Mouse (Mus musculus): ENCODE measurements around the gene Fxyd3.

Fxyd3 gene

DNA sequence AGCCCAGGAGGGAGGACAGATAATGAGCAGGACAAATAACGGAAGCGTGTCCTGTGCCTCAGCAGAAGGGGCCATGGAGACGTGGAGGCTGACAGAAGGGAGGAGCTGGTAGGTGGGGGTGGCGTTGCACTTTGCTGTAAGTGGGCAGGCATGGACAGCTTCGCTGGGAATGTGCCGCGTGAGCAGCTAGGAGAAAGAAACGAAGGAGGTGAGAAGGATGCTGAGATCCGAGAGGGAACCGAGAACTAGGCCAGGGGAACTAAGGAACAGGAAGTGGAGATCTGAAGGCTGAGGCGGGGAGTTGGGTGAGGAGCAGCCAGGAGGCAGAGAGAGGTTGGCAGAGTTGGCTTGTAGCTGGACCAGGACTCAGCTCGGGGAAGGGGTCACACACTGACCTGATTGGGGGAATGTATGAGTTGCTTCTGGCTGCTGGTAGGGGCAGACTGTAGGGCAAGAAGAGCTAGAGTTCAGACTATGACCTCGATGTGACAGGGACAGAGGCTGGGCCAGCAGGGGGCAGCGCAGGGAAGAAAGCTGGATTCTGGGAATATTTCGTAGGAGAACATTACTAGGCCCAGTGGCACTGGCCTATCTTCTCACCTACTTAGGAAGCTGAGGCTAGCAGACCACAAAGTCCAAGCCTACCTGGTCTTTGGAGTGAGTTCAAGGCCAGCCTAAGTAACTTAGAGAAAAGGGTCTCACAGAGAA, 28.7 kb upstream of the Fxyd3 start:
- in situ Hi-C loops (cut with MboI; ENCODE audit: low pct_unique_long_range_greater_than_20kb in 1 of 2, low sequenced_read_pairs in 2 of 2, unreplicated experiment in 1 of 2), result no loop called here

DNA sequence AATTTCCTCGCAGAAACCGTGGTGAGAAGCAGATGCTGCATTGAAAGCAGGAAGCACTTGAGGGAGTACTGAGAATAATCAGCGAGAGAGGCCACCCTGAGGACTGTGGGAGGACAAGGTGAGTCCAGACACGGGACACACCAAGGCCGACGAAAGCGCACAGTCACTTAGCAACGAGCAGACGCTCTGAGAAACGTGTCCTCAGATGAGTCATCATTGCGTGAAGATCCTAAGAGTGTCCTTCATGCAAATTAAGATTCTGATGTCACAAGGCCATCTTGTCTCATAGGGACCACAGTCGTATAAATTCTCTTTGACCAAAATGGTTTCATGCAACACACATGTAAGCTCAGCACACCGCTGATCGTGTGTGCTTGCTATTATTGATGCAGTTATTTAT, 24.3 kb upstream of the Fxyd3 start:
- in situ Hi-C loops (cut with MboI; ENCODE audit: low pct_unique_long_range_greater_than_20kb in 1 of 2, low sequenced_read_pairs in 2 of 2, unreplicated experiment in 1 of 2), result loop anchor here in 1 of 2 experiments (5.0 kb wide), 1 partner anchor 77 kb away; no protein-coding TSS in a partner anchor

DNA sequence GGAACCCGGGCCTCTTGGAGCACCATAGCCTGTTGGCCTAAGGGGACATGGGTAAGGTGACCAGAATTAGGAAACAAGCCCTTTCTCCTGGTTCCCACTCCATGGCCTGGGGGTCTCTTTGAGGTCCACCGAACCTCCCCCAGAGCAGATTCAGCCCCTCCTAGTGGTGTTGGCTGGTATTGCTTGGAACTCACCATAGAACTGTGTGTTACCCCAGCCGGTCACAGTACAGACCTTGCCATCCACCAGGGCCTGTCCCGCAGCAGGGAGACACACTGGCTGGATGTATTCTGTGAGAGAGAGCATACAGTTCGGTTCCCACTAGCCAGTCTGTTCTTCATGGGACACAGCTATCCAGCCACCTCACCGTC, 23.1 kb upstream of the Fxyd3 start:
- in situ Hi-C loops (cut with MboI; ENCODE audit: low pct_unique_long_range_greater_than_20kb in 1 of 2, low sequenced_read_pairs in 2 of 2, unreplicated experiment in 1 of 2), result loop anchor here in 1 of 2 experiments (10.0 kb wide), 1 partner anchor 125 kb away; the partner anchor contains the start of genes Fam187b and Lsr

DNA sequence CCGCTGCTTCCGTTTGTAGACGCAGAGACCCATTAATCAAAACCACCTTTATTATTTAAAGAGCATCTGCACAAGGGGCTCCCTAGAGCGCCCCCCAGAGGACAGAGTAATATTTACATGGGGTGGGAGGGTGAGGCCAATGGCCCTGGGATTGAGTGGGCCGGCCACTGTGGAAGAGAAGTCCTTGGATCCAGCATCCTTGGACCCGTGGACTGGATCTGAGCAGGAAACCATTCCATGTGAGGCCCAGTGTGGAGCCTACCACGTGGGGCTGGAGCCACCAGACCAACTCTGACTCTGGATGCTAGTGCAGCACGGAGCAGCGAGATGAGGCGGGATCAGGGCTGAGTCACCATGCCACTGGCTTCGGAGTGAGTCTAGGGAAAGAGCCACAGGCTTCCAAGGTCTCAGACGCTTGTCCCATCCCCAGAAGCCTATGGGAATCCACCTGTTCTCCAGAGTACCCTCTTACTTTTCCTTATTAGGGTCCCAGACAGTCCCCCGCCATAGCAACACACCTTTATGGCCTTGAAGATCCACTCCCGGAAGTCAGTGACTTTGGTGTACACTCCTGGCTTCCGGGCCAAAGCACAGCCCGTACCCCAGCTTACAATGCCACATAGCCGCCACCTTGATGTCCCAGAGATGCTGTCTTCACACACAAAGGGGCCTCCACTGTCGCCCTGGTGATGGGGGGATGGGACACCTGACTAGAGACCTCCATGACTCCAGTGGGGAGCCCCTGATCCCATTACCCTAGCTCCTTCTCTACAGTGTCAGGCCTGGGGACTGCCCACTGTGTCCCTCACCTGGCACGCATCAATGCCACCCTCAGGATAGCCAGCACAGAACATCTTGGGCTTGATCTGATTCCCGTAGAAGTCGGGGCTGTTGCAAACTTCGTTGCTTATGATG, 22.4 kb upstream of the Fxyd3 start:
- in situ Hi-C loops (cut with MboI; ENCODE audit: low pct_unique_long_range_greater_than_20kb in 1 of 2, low sequenced_read_pairs in 2 of 2, unreplicated experiment in 1 of 2), result loop anchor here in 1 of 2 experiments (10.0 kb wide), 1 partner anchor 124 kb away; the partner anchor contains the start of genes Fam187b and Lsr

DNA sequence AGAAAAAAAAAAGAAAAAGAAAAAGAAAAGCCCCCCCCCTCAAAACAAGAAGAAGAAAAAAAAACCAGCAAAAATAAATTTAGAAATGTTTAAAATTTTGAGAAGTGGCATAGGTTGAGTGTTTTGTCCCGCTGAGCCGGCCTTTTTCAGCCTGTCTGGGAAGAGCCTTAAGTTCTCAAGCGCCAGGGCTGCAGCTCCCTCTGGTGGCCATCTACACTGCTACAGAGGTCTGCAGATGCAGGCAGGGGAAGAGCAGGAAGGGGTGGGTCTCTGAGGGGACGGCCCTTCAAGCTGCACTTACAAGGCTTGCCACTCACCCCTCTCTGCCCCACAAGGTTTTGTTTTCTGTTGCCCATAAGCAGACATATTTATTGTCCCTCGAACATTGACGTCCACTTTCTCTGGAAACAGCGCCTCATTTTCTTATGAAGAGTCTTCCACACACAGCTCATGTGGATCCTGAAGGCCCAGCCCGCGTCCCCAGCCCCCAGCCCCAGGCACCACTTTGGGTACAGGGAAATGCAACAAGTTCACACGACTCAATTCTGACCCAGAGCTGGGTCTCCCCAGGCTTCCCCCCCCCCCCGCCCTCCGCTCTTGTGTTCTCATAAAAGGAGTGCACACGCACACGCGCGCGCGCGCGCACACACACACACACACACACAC, 21.2 kb upstream of the Fxyd3 start:
- in situ Hi-C loops (cut with MboI; ENCODE audit: low pct_unique_long_range_greater_than_20kb in 1 of 2, low sequenced_read_pairs in 2 of 2, unreplicated experiment in 1 of 2), result loop anchor here in 1 of 2 experiments (10.0 kb wide), 1 partner anchor 123 kb away; the partner anchor contains the start of genes Fam187b and Lsr

DNA sequence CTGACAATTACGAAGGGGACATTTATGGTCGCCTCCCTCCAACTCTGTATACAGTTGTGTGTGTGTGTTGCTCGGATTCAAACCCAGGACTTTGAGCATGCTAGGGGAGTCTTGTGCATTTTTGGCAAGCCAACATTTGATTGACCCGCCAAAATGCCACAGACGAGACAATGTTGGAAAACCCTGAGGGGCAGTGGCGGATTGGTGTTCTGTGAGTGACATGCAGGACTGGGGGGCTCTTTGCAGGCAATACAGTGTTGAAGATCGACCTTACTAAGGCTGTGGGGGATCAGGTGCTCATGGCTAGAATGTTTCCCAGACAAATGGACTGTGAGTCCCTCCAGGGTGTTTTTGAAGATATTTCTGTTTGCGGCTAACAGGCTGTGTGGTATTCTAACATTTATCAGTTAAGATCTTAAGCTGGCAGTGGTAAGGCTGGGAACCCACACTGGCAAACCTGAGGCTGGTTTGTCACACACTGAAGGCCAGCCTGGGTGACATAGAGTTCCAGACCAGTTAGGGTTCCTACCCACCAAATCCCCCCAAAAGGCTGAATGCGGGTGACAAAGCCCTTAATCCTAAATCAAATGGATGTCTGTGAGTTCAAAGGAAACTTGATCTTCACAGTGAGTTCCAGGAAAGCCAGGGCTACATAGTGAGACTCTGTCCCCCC, 20.5 kb upstream of the Fxyd3 start:
- in situ Hi-C loops (cut with MboI; ENCODE audit: low pct_unique_long_range_greater_than_20kb in 1 of 2, low sequenced_read_pairs in 2 of 2, unreplicated experiment in 1 of 2), result loop anchor here in 1 of 2 experiments (10.0 kb wide), 1 partner anchor 122 kb away; the partner anchor contains the start of genes Fam187b and Lsr

DNA sequence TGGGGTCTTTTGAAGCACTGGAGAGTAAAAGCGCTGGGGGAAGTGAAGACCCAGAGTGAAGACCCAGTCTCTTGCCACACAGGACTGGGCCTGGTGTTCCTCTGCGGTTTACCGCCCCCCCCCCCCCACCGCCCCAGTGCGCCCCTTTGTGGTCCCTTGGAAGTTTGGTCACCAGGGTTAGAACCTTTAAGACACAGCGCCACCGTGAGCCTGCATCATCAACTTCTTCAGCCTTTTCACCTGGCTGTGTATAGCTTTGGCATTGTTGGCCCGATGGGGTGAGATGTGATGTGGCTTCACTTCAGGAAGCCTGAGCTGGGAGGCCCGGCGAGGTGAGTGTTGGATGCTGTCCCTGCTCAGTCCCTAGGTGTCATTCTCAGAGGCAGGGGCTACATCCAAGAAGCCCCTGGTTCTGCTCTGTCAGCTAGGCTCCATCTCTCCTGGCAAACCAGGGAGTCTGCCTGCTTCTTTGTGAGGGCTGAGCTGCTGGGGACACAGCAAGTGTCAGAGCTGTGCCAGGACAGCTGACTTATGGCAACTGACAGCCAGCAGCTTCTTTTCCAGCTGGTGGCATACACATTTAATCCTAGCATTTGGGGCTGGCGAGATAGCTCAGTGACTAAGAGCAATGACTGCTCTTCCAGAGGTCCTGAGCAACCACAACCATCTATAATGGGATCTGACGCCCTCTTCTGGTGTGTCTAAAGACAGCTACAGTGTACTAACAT, 18.4 kb upstream of the Fxyd3 start:
- in situ Hi-C loops (cut with MboI; ENCODE audit: low pct_unique_long_range_greater_than_20kb in 1 of 2, low sequenced_read_pairs in 2 of 2, unreplicated experiment in 1 of 2), result loop anchor here in 1 of 2 experiments (10.0 kb wide), 1 partner anchor 120 kb away; the partner anchor contains the start of genes Fam187b and Lsr

DNA sequence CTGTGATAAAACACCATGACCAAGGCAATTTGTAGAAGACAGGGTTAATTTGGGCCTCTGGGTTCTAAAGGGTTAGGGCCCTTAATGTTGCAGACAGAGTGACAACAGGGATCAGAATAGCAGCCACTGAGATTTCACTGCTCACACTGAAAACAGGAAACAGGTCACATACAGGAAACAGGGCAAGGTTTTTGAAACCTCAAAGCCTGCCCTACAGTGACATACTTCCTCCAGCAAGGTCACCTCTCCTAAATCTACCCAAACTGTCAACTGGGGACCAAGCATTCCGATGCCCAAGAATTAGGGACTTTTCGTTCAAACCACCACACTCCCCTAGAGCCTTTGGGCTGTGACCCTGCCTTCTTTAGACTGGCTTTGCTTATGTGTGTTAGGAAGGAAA, 13.2 kb upstream of the Fxyd3 start:
- in situ Hi-C loops (cut with MboI; ENCODE audit: low pct_unique_long_range_greater_than_20kb in 1 of 2, low sequenced_read_pairs in 2 of 2, unreplicated experiment in 1 of 2), result loop anchor here in 1 of 2 experiments (10.0 kb wide), 1 partner anchor 115 kb away; the partner anchor contains the start of genes Fam187b and Lsr

DNA sequence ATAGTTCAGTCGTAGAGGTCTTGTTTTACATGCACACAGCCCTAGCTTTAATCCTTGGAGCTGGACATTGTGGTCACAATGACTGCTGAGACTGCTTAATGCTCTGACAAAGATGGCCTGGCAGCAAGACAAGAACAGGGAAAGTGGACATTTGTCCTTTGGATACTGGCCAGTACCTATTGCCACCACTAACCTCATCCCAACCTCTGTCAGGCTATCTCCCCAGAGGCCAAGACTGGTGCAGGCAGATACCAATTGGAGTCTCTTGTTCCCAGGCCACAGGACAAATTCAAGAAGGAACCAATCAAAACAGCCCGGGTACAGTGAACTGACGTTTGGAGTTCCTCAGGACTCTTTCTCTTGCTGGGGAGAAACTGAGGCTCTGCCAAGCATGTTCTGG, 11.7 kb upstream of the Fxyd3 start:
- in situ Hi-C loops (cut with MboI; ENCODE audit: low pct_unique_long_range_greater_than_20kb in 1 of 2, low sequenced_read_pairs in 2 of 2, unreplicated experiment in 1 of 2), result no loop called here

DNA sequence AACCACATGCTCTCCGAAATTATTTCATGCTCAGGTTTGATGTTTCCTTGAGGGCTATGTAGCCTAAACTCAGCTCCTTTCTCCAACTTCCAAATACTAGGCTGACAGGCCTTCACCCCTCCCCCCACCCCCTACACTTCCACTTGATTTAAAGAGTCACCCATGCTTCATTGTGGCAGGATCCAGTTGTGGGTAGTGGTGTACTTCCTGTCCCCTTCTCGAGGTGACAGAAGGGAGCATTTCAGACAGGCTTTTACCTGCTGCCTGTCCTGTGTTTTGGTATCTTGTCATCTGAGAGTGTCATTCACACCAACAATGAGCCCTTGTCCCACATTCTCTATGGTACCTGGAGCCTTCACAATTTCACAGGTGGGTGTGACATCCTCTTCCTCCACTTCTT, 10.8 kb upstream of the Fxyd3 start:
- in situ Hi-C loops (cut with MboI; ENCODE audit: low pct_unique_long_range_greater_than_20kb in 1 of 2, low sequenced_read_pairs in 2 of 2, unreplicated experiment in 1 of 2), result no loop called here

DNA sequence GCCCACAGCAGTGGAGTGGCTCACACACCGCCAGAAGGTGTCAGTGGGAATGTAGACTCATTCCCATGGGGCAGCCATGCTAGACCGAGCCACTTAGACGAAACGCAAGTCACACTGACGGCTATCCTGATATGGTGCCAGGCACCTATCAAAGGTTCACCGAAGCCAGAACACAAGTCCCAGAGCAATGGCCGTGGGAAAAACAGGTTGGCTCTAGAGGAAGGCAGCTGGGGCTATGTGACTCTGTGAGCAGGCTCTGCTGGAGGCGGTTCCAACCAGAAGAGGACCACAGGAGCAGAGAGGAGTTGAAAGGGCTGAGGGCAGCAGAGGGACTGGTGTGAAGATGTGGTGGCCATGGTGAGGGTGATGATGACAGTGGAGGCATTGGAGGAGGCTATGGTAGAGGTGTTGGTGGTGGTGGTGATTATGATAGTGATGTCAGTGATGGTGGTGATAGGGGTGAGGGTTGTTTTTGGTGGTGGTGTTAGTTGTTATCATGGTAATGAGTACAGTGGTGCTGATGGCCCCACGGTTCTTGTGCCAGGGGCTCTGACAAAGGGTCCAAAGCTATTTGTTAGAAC, 9.8 kb upstream of the Fxyd3 start:
- in situ Hi-C loops (cut with MboI; ENCODE audit: low pct_unique_long_range_greater_than_20kb in 1 of 2, low sequenced_read_pairs in 2 of 2, unreplicated experiment in 1 of 2), result no loop called here

DNA sequence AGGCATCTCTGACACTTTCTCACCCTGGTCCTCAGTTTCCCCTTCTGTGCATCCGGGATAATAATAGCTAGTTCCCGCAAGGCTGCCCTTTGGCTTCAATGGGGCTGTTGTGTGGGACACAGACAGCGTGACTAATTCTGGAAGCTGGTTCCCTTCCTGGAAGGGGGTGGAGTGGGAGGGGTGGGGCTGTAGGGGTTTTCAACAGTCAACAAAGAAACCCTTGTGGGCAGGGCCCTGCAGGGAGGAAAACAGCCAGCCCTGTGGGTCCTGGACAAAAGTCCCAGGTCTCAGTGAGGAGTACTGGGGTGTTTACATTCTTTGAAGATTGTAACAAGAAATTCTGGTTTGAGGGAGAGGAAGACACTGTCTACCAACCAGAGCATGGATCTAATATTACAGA, 8.7 kb upstream of the Fxyd3 start:
- in situ Hi-C loops (cut with MboI; ENCODE audit: low pct_unique_long_range_greater_than_20kb in 1 of 2, low sequenced_read_pairs in 2 of 2, unreplicated experiment in 1 of 2), result no loop called here

DNA sequence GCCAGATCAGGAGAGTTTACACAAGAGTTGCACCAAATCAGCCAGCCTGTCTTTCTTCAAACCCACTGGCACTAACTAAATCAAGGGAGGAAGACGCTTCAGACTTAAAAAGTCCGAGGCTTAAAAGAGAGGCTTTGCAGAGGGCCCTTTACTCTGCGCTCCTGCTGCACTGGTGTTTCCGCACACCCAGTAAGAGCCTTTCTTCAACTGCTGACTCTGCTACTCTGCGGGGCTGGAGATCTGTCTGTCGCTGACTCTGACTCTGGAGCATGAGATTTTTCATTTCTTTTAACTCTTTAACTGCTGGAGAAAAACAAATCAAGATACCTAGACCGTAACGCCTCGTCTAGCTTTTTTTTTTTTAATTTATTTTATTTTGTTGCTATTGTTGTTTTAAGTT, 7.6 kb upstream of the Fxyd3 start:
- in situ Hi-C loops (cut with MboI; ENCODE audit: low pct_unique_long_range_greater_than_20kb in 1 of 2, low sequenced_read_pairs in 2 of 2, unreplicated experiment in 1 of 2), result no loop called here

DNA sequence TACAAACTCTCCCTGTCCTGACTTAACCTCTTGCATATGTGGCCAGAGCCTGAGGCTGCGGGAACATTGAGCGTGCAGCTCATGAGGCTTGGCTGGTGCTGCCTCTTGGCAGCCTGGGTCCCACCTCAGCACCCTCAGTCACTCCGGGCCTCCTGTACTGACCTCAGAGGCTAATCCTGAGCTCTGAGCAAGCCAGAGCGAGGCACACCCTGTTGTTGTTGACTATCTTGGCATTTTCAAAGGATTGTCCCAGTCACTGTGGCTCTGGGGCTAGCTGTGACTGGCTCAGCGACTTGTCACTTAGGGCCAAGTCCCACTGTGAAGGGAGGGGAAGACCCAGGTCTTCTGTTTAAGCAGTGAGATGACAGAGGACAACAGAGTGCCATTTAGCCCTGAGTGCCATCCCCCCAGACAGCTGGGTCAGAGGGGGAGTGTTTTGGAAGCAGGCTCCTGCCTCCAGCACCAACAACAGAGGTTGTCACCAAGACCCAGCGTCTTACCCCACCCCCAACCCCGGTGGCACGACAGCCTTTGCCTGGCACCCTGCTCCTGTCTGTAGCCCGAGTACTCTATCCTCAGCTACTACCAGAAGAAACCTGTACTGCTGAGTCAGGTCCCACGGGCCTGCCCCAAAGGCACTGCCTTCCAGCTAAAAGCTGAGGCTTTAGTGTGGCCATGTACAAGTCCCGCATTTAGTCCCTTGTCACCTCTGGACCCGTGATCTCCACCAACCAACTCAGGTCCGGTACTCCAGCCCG, 6.5 kb upstream of the Fxyd3 start:
- in situ Hi-C loops (cut with MboI; ENCODE audit: low pct_unique_long_range_greater_than_20kb in 1 of 2, low sequenced_read_pairs in 2 of 2, unreplicated experiment in 1 of 2), result no loop called here

DNA sequence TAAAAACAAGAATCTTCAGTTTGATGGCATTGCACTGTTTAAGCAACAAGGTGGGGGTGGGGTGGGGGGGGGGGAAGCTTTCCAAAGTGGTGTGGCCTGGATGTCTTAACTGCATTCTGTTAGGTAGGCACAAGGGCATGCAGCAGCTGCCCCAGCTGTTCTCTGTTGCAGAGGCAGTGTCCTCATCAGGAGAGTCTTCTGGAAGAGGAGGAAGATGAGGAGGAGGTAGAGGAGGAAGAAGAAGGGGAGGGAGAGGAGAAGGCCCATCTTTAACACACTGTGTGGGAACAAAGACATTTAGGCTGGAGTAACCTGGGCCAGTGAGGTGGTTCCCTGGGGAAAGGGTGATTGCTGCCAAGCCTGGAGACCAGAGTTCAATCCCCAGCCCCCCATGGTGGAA, 5.6 kb upstream of the Fxyd3 start:
- in situ Hi-C loops (cut with MboI; ENCODE audit: low pct_unique_long_range_greater_than_20kb in 1 of 2, low sequenced_read_pairs in 2 of 2, unreplicated experiment in 1 of 2), result no loop called here

DNA sequence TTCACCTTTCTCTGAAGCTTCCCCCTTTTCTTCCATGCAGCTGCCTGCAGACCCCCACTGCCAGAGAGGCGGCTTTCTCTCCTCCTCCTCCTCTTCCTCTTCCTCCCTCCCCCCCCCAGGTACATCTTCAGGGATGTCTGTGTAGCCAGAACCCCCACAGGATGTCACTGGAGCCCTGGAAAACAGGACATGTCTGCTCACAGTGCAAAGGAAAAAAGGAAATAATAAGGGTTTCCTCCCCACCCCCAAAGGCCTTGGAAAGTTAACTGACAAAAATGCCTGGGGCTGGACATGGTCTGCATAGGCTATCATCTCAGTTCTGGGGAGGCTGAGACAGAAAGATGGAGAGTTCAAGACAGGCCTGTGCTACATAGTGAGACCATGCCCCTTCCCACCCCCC, 4.6 kb upstream of the Fxyd3 start:
- in situ Hi-C loops (cut with MboI; ENCODE audit: low pct_unique_long_range_greater_than_20kb in 1 of 2, low sequenced_read_pairs in 2 of 2, unreplicated experiment in 1 of 2), result no loop called here

DNA sequence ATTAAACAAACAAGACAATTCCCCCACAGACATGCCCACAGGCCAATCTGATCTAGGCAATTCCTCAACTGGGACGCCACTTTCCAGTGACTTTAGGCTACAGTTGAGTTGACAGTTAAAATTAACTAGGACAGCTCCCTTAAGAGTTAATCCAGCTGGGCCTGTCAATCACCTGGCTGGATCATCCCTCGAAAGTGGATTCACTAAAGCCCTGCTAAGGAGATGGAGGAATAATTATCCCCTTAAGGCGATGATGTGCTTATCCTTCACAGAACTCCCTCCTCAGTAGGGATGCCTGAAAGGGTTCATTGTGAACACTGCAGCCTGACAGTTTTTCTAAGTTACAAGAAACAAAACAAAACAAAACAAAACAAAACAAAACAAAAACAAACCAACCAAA, 4.1 kb upstream of the Fxyd3 start:
- in situ Hi-C loops (cut with MboI; ENCODE audit: low pct_unique_long_range_greater_than_20kb in 1 of 2, low sequenced_read_pairs in 2 of 2, unreplicated experiment in 1 of 2), result no loop called here

Data from mouse embryonic stem cell (cell line).